Mouse (Mus musculus) brain, embryonic 14.5 days (tissue): ENCODE measurements around the gene Tsc22d2.

Experiments used
- CTCF ChIP-seq: fragments of 200-500 bp; IDR thresholded peaks from 2 replicates; pipeline ENCODE4 v1.5.1; 2012; ENCODE audit warnings: inconsistent platforms, mild to moderate bottlenecking, moderate library complexity, borderline replicate concordance; ENCODE audit not compliant: insufficient read depth, insufficient read length; ENCODE audit errors: extremely low read depth
- POLR2A ChIP-seq: fragments of 200-500 bp; IDR thresholded peaks from 2 replicates; pipeline ENCODE4 v1.6.1; 2012; ENCODE audit warnings: mild to moderate bottlenecking, inconsistent platforms, borderline replicate concordance; ENCODE audit not compliant: poor library complexity, insufficient read depth, insufficient read length, severe bottlenecking; ENCODE audit errors: extremely low read depth

DNA sequence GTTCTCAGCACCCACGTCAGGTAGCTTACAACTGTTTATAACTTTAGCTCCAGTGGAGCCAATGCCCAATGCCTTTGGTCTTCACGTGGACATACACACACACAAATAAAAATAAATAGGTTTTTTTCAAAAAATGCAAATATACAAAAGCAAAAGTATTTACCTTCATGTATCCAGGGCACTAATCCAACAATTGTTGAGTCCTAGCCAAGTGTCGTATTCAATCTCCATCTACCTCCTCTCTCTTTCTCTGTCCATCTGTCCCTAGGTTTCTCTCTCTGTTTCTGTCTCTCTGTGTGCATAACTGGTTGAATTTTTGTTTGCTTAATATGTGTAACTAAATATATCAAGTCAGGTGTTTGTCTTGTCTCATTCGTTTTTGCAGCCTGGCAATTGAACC lies 25.8 kb upstream of the Tsc22d2 start:
- TF ChIP-seq POLR2A: no peak
- no peak for TF ChIP-seq CTCF
